Mouse (Mus musculus): Measurements from ENCODE around the gene Unc80.
"Not testable (repeated sequence)": the region's sequence is repeated elsewhere in the genome, so short reads cannot be mapped to it uniquely, and the experiment has no call there.

The Unc80 gene

GRCm38 (mm10) chr1:66617188-66617587 is 149.0 kb downstream of the Unc80 start:
- DNase-seq (ENCODE audit: low read depth, low spot score), result no peak

- DNase-seq (ENCODE audit: low read depth, low spot score), result no peak
These were observed 170.0 kb downstream of the Unc80 start for GRCm38 (mm10) chr1:66638177-66638576.

GRCm38 (mm10) chr1:66646894-66647293 is 178.7 kb downstream of the Unc80 start:
- DNase-seq (ENCODE audit: low read depth, low spot score), result no peak

- DNase-seq (ENCODE audit: low read depth, low spot score), result peak; percentile 61
These were observed 181.4 kb downstream of the Unc80 start for GRCm38 (mm10) chr1:66649568-66649967.

- DNase-seq (ENCODE audit: low read depth, low spot score), result peak; percentile 19
These were observed 181.8 kb downstream of the Unc80 start for GRCm38 (mm10) chr1:66650006-66650405.

GRCm38 (mm10) chr1:66655119-66655746 is 187.1 kb downstream of the Unc80 start:
- no peak for DNase-seq (ENCODE audit: low read depth, low spot score)

GRCm38 (mm10) chr1:66655747-66656119 is 187.6 kb downstream of the Unc80 start:
- peak; percentile 51 for DNase-seq (ENCODE audit: low read depth, low spot score)

- DNase-seq (ENCODE audit: low read depth, low spot score), result no peak
These were observed 203.3 kb downstream of the Unc80 start for GRCm38 (mm10) chr1:66671475-66671874.

- DNase-seq (ENCODE audit: low read depth, low spot score), result no peak
These were observed 204.6 kb downstream of the Unc80 start for GRCm38 (mm10) chr1:66672812-66673211.

- DNase-seq (ENCODE audit: low read depth, low spot score), result no peak
These were observed 209.8 kb downstream of the Unc80 start for GRCm38 (mm10) chr1:66677928-66678327.

- DNase-seq (ENCODE audit: low read depth, low spot score), result no peak
These were observed 210.5 kb downstream of the Unc80 start for GRCm38 (mm10) chr1:66678662-66679061.

- no peak for DNase-seq (ENCODE audit: low read depth, low spot score)
These were observed 214.8 kb downstream of the Unc80 start for GRCm38 (mm10) chr1:66682974-66683373.

- no peak for DNase-seq (ENCODE audit: low read depth, low spot score)
These were observed 223.6 kb downstream of the Unc80 start for GRCm38 (mm10) chr1:66691772-66692171.

GRCm38 (mm10) chr1:66692308-66692707 is 224.1 kb downstream of the Unc80 start:
- DNase-seq (ENCODE audit: low read depth, low spot score), result no peak

- no peak for DNase-seq (ENCODE audit: low read depth, low spot score)
These were observed 224.7 kb downstream of the Unc80 start for GRCm38 (mm10) chr1:66692780-66693392.

GRCm38 (mm10) chr1:66694266-66694665 is 226.1 kb downstream of the Unc80 start:
- no peak for DNase-seq (ENCODE audit: low read depth, low spot score)

GRCm38 (mm10) chr1:66695296-66695695 is 227.1 kb downstream of the Unc80 start:
- DNase-seq (ENCODE audit: low read depth, low spot score), result no peak

GRCm38 (mm10) chr1:66699630-66700029 is 231.5 kb downstream of the Unc80 start:
- DNase-seq (ENCODE audit: low read depth, low spot score), result not testable (repeated sequence)

- DNase-seq (ENCODE audit: low read depth, low spot score), result no peak
These were observed 232.1 kb downstream of the Unc80 start for GRCm38 (mm10) chr1:66700149-66700692.

GRCm38 (mm10) chr1:66700693-66701575 is 232.8 kb downstream of the Unc80 start, which contains the start of gene Rpe:
Gene Rpe, plus strand, starts transcription at chr1:66700831.
- DNase-seq (ENCODE audit: low read depth, low spot score), result peak; percentile 95

GRCm38 (mm10) chr1:66701576-66701940 is 233.4 kb downstream of the Unc80 start:
- DNase-seq (ENCODE audit: low read depth, low spot score), result no peak

Data from CD4-positive helper T cell, adult 2 months (primary cell).